Mouse (Mus musculus): ENCODE results near the gene Bdnf. TPM values are rescaled to one million over a fixed set of nuclear protein-coding genes. Genes with fewer than 3 reads are reported as not detected.

The Bdnf gene
- polyA plus RNA-seq, 1 experiment from 2014 or later = 2.0 TPM

- Histone ChIP-seq H3K9me3 (replicated peaks; ENCODE audit: control insufficient read depth, low read length) (no peaks in the 10 kb centered on the region), H3K4me3 (ENCODE audit: low read depth, low read length) (no peak overlapping the region), H3K9ac (ENCODE audit: low read length) (no peak overlapping the region), H3K4me1 (ENCODE audit: control insufficient read depth, insufficient read depth, low read length) (peaks cover 5% of the 10 kb centered on the region; the same call in 1 of the 2 replicates), H3K27ac (ENCODE audit: low read depth, low read length) (no peak overlapping the region), H3K27me3 (replicated peaks; ENCODE audit: control insufficient read depth, insufficient read depth, low read length) (no peaks in the 10 kb centered on the region), H3K4me2 (ENCODE audit: low read length) (no peak overlapping the region), H3K36me3 (ENCODE audit: control insufficient read depth, insufficient read depth, low read length) (no peaks in the 10 kb centered on the region)
- DNase-seq (ENCODE audit: low spot score) (no peak), ATAC-seq (no peak)
Measured at GRCm38 (mm10) chr2:109748412-109748811, 73.9 kb downstream of the Bdnf start.

- WGBS = 85% methylated on average over 4 of the region's 4 CpGs
Measured at GRCm38 (mm10) chr2:109748815-109749214, 74.3 kb downstream of the Bdnf start.

GRCm38 (mm10) chr2:109749964-109750363 lies 75.5 kb downstream of the Bdnf start:
- ATAC-seq (no peak), DNase-seq (ENCODE audit: low spot score) (no peak)
- no peak overlapping the region for H3K9ac ChIP-seq (ENCODE audit: low read length)
- no peaks in the 10 kb centered on the region for H3K36me3 ChIP-seq (ENCODE audit: control insufficient read depth, insufficient read depth, low read length)
- no peak overlapping the region for H3K4me2 ChIP-seq (ENCODE audit: low read length)
- H3K27ac ChIP-seq (ENCODE audit: low read depth, low read length) = no peak overlapping the region
- no peak overlapping the region for H3K4me3 ChIP-seq (ENCODE audit: low read depth, low read length)
- no peaks in the 10 kb centered on the region for H3K9me3 ChIP-seq (replicated peaks; ENCODE audit: control insufficient read depth, low read length)
- H3K27me3 ChIP-seq (replicated peaks; ENCODE audit: control insufficient read depth, insufficient read depth, low read length) = no peaks in the 10 kb centered on the region
- no peaks in the 10 kb centered on the region for H3K4me1 ChIP-seq (ENCODE audit: control insufficient read depth, insufficient read depth, low read length)

More at GRCm38 (mm10) chr2:109748815-109749214, 74.3 kb downstream of the Bdnf start:
- ATAC-seq (no peak), DNase-seq (ENCODE audit: low spot score) (no peak)
- Histone ChIP-seq H3K36me3 (ENCODE audit: control insufficient read depth, insufficient read depth, low read length) (no peaks in the 10 kb centered on the region), H3K9me3 (replicated peaks; ENCODE audit: control insufficient read depth, low read length) (no peaks in the 10 kb centered on the region), H3K27ac (ENCODE audit: low read depth, low read length) (no peak overlapping the region), H3K4me1 (ENCODE audit: control insufficient read depth, insufficient read depth, low read length) (0 out of 2 replicates have a peak, but pooled peaks cover 1% of the 10 kb centered on the region), H3K27me3 (replicated peaks; ENCODE audit: control insufficient read depth, insufficient read depth, low read length) (no peaks in the 10 kb centered on the region), H3K4me2 (ENCODE audit: low read length) (no peak overlapping the region), H3K4me3 (ENCODE audit: low read depth, low read length) (no peak overlapping the region), H3K9ac (ENCODE audit: low read length) (no peak overlapping the region)

DNA sequence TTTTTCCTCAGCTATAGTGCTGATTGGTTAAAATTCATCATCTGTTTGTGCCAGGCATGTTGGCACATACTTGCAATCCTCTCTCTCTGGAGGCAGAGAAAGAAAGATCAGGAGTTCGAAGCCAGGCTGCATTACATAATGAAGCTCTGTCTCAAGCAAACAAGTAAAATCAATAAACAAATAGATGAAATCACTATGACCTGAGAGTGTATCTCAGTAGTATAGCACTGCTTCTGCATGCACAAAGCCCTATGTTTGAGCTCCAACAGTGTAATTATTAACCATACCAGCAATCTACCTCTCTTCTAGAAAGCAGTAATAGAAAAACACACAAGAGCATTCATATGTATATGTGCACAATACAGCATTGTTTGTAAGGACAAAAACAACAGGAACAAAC lies 76.0 kb downstream of the Bdnf start:
- H3K27ac ChIP-seq (ENCODE audit: low read depth, low read length) = no peak overlapping the region
- H3K4me1 ChIP-seq (ENCODE audit: control insufficient read depth, insufficient read depth, low read length) = no peaks in the 10 kb centered on the region
- H3K36me3 ChIP-seq (ENCODE audit: control insufficient read depth, insufficient read depth, low read length) = no peaks in the 10 kb centered on the region
- whole genome bisulfite sequencing = 80% methylated on average over 1 of the region's 1 CpGs
- no peak for DNase-seq (ENCODE audit: low spot score)
- no peaks in the 10 kb centered on the region for H3K9me3 ChIP-seq (replicated peaks; ENCODE audit: control insufficient read depth, low read length)
- H3K27me3 ChIP-seq (replicated peaks; ENCODE audit: control insufficient read depth, insufficient read depth, low read length) = no peaks in the 10 kb centered on the region
- no peak overlapping the region for H3K4me3 ChIP-seq (ENCODE audit: low read depth, low read length)
- H3K9ac ChIP-seq (ENCODE audit: low read length) = no peak overlapping the region
- no peak overlapping the region for H3K4me2 ChIP-seq (ENCODE audit: low read length)
- no peak for ATAC-seq

DNA sequence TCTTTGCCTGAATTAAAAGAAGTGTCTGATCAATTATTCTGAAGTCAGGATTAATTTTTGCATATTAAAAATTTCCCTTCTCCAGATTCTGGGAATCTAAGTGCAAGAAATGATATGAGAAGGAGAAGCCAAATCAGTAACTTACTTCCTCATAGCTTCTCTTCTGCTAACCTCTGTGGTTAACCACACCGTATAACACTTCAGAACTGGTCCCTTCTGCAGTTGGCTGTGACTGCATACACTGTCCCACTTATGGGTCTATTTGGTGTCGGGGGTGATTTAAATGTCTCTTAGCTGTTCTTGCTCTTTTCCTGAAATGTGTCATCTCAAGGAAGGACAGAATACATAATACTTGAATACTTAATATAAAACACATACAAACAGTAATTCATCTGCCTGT lies 81.8 kb downstream of the Bdnf start:
- no peaks in the 10 kb centered on the region for H3K9me3 ChIP-seq (replicated peaks; ENCODE audit: control insufficient read depth, low read length)
- ATAC-seq (no peak), DNase-seq (ENCODE audit: low spot score) (no peak)
- no peaks in the 10 kb centered on the region for H3K27me3 ChIP-seq (replicated peaks; ENCODE audit: control insufficient read depth, insufficient read depth, low read length)
- no peak overlapping the region for H3K4me3 ChIP-seq (ENCODE audit: low read depth, low read length)
- H3K36me3 ChIP-seq (ENCODE audit: control insufficient read depth, insufficient read depth, low read length) = no peaks in the 10 kb centered on the region
- H3K9ac ChIP-seq (ENCODE audit: low read length) = no peak overlapping the region
- no peaks in the 10 kb centered on the region for H3K4me1 ChIP-seq (ENCODE audit: control insufficient read depth, insufficient read depth, low read length)
- no peak overlapping the region for H3K4me2 ChIP-seq (ENCODE audit: low read length)
- WGBS = 91% methylated on average over 2 of the region's 2 CpGs
- H3K27ac ChIP-seq (ENCODE audit: low read depth, low read length) = no peak overlapping the region

DNA sequence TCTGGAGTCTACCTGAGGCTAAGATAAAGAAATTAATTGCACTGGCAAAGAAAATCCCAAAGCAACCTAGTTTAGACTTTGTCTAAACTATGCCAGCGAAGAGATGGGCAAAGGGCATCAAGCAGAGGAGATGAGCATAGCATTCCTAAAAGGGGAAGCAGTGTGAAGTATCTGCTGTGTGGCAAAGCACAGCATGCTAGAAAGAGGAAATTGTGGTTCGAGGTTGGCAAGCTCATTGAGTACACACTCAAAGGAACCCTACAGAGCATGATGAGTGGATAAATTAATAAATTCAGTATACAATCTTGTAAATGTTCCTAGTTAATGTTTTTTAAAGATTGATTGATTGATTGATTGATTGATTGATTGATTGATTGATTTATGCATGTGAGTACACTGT lies 92.3 kb downstream of the Bdnf start:
- ATAC-seq = no peak
- 86% methylated on average over 2 of the region's 2 CpGs for WGBS
- DNase-seq (ENCODE audit: low spot score) = no peak
- no peaks in the 10 kb centered on the region for H3K9me3 ChIP-seq (replicated peaks; ENCODE audit: control insufficient read depth, low read length)
- no peaks in the 10 kb centered on the region for H3K4me1 ChIP-seq (ENCODE audit: control insufficient read depth, insufficient read depth, low read length)
- no peaks in the 10 kb centered on the region for H3K36me3 ChIP-seq (ENCODE audit: control insufficient read depth, insufficient read depth, low read length)
- no peaks in the 10 kb centered on the region for H3K27me3 ChIP-seq (replicated peaks; ENCODE audit: control insufficient read depth, insufficient read depth, low read length)
- no peak overlapping the region for H3K4me2 ChIP-seq (ENCODE audit: low read length)
- no peak overlapping the region for H3K9ac ChIP-seq (ENCODE audit: low read length)
- no peak overlapping the region for H3K27ac ChIP-seq (ENCODE audit: low read depth, low read length)
- no peak overlapping the region for H3K4me3 ChIP-seq (ENCODE audit: low read depth, low read length)

- DNase-seq (ENCODE audit: low spot score) (no peak), ATAC-seq (no peak)
- Histone ChIP-seq H3K9me3 (replicated peaks; ENCODE audit: control insufficient read depth, low read length) (no peaks in the 10 kb centered on the region), H3K27me3 (replicated peaks; ENCODE audit: control insufficient read depth, insufficient read depth, low read length) (no peaks in the 10 kb centered on the region), H3K4me1 (ENCODE audit: control insufficient read depth, insufficient read depth, low read length) (no peaks in the 10 kb centered on the region), H3K36me3 (ENCODE audit: control insufficient read depth, insufficient read depth, low read length) (no peaks in the 10 kb centered on the region), H3K9ac (ENCODE audit: low read length) (no peak overlapping the region), H3K4me2 (ENCODE audit: low read length) (no peak overlapping the region), H3K4me3 (ENCODE audit: low read depth, low read length) (no peak overlapping the region), H3K27ac (ENCODE audit: low read depth, low read length) (no peak overlapping the region)
- WGBS = 95% methylated on average over 3 of the region's 3 CpGs
Measured at GRCm38 (mm10) chr2:109768814-109769213, 94.3 kb downstream of the Bdnf start.

DNA sequence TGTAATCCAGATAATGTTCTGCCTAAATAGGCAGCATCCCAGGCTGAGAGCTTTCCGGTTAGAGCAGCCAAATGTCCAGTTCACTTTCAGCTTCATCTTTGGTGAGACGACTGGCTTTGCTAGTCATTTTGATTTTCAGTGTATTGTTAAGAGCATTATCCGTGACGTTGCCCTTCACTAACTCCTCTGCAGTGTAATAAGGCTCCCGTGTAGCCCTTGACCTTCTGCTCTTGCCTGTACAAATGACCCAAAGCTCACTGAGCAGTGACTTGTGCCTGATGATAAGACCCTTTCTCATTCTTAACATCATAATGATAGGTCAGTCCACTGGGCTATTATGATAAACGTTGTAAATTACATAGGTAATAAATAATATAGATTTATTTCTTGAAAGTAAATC lies 101.9 kb downstream of the Bdnf start:
- no peaks in the 10 kb centered on the region for H3K36me3 ChIP-seq (ENCODE audit: control insufficient read depth, insufficient read depth, low read length)
- H3K4me1 ChIP-seq (ENCODE audit: control insufficient read depth, insufficient read depth, low read length) = no peaks in the 10 kb centered on the region
- H3K4me3 ChIP-seq (ENCODE audit: low read depth, low read length) = no peak overlapping the region
- H3K4me2 ChIP-seq (ENCODE audit: low read length) = no peak overlapping the region
- H3K9me3 ChIP-seq (replicated peaks; ENCODE audit: control insufficient read depth, low read length) = no peaks in the 10 kb centered on the region
- no peak for DNase-seq (ENCODE audit: low spot score)
- no peak for ATAC-seq
- H3K9ac ChIP-seq (ENCODE audit: low read length) = no peak overlapping the region
- 73% methylated on average over 6 of the region's 6 CpGs for WGBS
- no peaks in the 10 kb centered on the region for H3K27me3 ChIP-seq (replicated peaks; ENCODE audit: control insufficient read depth, insufficient read depth, low read length)
- H3K27ac ChIP-seq (ENCODE audit: low read depth, low read length) = no peak overlapping the region
